Mouse (Mus musculus) c-Kit-negative CD71-positive TER-119-positive erythroid progenitor cells, embryonic 14.5 days (primary cell): ENCODE results near the gene Wdr24.

Source experiments
- DNase-seq: peaks from one replicate; pipeline ENCODE4 v3.0.0-alpha.2; 2013; ENCODE audit warnings: low read depth, low spot score

Gene Wdr24

GRCm38 (mm10) chr17:25831451-25832281, 8.2 kb downstream of the Wdr24 start:
- no peak for DNase-seq

GRCm38 (mm10) chr17:25832436-25833290, 9.2 kb downstream of the Wdr24 start:
- peak; percentile 98 for DNase-seq

- peak; percentile 57 for DNase-seq
Observed at GRCm38 (mm10) chr17:25833291-25833663, 9.8 kb downstream of the Wdr24 start, which contains the start of gene Stub1. TSS of gene Stub1 (minus strand) at chr17:25833404.

- no peak for DNase-seq
Observed at GRCm38 (mm10) chr17:25833961-25834594, 10.7 kb downstream of the Wdr24 start.

- no peak for DNase-seq
Observed at GRCm38 (mm10) chr17:25834595-25835222, 11.3 kb downstream of the Wdr24 start.

- no peak for DNase-seq
Observed at GRCm38 (mm10) chr17:25835301-25835700, 11.9 kb downstream of the Wdr24 start.

- DNase-seq = no peak
Observed at GRCm38 (mm10) chr17:25835816-25836215, 12.4 kb downstream of the Wdr24 start.

GRCm38 (mm10) chr17:25836397-25837075, 13.1 kb downstream of the Wdr24 start:
- no peak for DNase-seq

GRCm38 (mm10) chr17:25837076-25837410, 13.6 kb downstream of the Wdr24 start, which contains the start of gene Rhbdl1:
TSS of gene Rhbdl1 (minus strand) at chr17:25837295.
- no peak for DNase-seq

GRCm38 (mm10) chr17:25837533-25837932, 14.1 kb downstream of the Wdr24 start:
- no peak for DNase-seq

GRCm38 (mm10) chr17:25838904-25839303, 15.5 kb downstream of the Wdr24 start:
- DNase-seq = no peak

- no peak for DNase-seq
Observed at GRCm38 (mm10) chr17:25839455-25840235, 16.2 kb downstream of the Wdr24 start.

GRCm38 (mm10) chr17:25840519-25840918, 17.1 kb downstream of the Wdr24 start:
- no peak for DNase-seq

GRCm38 (mm10) chr17:25841117-25841880, 17.9 kb downstream of the Wdr24 start, which contains the start of gene Gm20683:
TSS of gene Gm20683 (minus strand) at chr17:25841763.
- DNase-seq = no peak

GRCm38 (mm10) chr17:25842509-25842908, 19.1 kb downstream of the Wdr24 start:
- no peak for DNase-seq

- no peak for DNase-seq
Observed at GRCm38 (mm10) chr17:25843122-25843521, 19.7 kb downstream of the Wdr24 start.

GRCm38 (mm10) chr17:25843636-25844395, 20.4 kb downstream of the Wdr24 start:
- no peak for DNase-seq

GRCm38 (mm10) chr17:25844396-25844901, 21.0 kb downstream of the Wdr24 start, which contains the start of gene Rhot2:
TSS of gene Rhot2 (minus strand) at chr17:25844851.
- DNase-seq = peak; percentile 85
